Mouse (Mus musculus): ENCODE measurements around the gene Pycr2. TPM values are rescaled to one million over a fixed set of nuclear protein-coding genes. Genes with fewer than 3 reads are reported as not detected.
"Not testable (repeated sequence)": the region's sequence is repeated elsewhere in the genome, so short reads cannot be mapped to it uniquely, and the experiment has no call there.

The Pycr2 gene
- polyA plus RNA-seq, 1 experiment from 2014 or later = 60.6 TPM

- H3K4me1 ChIP-seq (ENCODE audit: control insufficient read depth, insufficient read depth, low read length) = no peaks in the 10 kb centered on the region
Observed at GRCm38 (mm10) chr1:180931106-180931505, 27.0 kb downstream of the Pycr2 start.

GRCm38 (mm10) chr1:180933659-180934058, 29.6 kb downstream of the Pycr2 start:
- Histone ChIP-seq H3K4me2 (ENCODE audit: low read depth, low read length) (no peak overlapping the region), H3K27ac (ENCODE audit: low read length) (no peak overlapping the region), H3K36me3 (ENCODE audit: control insufficient read depth, insufficient read depth) (no peaks in the 10 kb centered on the region), H3K4me1 (ENCODE audit: control insufficient read depth, insufficient read depth, low read length) (no peaks in the 10 kb centered on the region; the same call in 1 of the 2 replicates), H3K9me3 (replicated peaks; ENCODE audit: control insufficient read depth, low read length) (no peaks in the 10 kb centered on the region), H3K9ac (ENCODE audit: low read length) (no peak overlapping the region), H3K4me3 (ENCODE audit: low read length) (no peak overlapping the region), H3K27me3 (ENCODE audit: control insufficient read depth, insufficient read depth, low read length) (peaks cover 33% of the 10 kb centered on the region)
- no peak for ATAC-seq (replicated peaks; ENCODE audit: extremely low read depth, insufficient read depth, low FRiP score)
- 40% methylated on average over 6 of the region's 6 CpGs for WGBS

More at GRCm38 (mm10) chr1:180931106-180931505, 27.0 kb downstream of the Pycr2 start:
- no peak for ATAC-seq (replicated peaks; ENCODE audit: extremely low read depth, insufficient read depth, low FRiP score)
- Histone ChIP-seq H3K27me3 (ENCODE audit: control insufficient read depth, insufficient read depth, low read length) (peaks cover 27% of the 10 kb centered on the region), H3K27ac (ENCODE audit: low read length) (no peak overlapping the region), H3K4me2 (ENCODE audit: low read depth, low read length) (no peak overlapping the region), H3K9ac (ENCODE audit: low read length) (no peak overlapping the region), H3K9me3 (replicated peaks; ENCODE audit: control insufficient read depth, low read length) (no peaks in the 10 kb centered on the region), H3K36me3 (ENCODE audit: control insufficient read depth, insufficient read depth) (no peaks in the 10 kb centered on the region), H3K4me3 (ENCODE audit: low read length) (no peak overlapping the region)
- WGBS = 60% methylated on average over 3 of the region's 3 CpGs

DNA sequence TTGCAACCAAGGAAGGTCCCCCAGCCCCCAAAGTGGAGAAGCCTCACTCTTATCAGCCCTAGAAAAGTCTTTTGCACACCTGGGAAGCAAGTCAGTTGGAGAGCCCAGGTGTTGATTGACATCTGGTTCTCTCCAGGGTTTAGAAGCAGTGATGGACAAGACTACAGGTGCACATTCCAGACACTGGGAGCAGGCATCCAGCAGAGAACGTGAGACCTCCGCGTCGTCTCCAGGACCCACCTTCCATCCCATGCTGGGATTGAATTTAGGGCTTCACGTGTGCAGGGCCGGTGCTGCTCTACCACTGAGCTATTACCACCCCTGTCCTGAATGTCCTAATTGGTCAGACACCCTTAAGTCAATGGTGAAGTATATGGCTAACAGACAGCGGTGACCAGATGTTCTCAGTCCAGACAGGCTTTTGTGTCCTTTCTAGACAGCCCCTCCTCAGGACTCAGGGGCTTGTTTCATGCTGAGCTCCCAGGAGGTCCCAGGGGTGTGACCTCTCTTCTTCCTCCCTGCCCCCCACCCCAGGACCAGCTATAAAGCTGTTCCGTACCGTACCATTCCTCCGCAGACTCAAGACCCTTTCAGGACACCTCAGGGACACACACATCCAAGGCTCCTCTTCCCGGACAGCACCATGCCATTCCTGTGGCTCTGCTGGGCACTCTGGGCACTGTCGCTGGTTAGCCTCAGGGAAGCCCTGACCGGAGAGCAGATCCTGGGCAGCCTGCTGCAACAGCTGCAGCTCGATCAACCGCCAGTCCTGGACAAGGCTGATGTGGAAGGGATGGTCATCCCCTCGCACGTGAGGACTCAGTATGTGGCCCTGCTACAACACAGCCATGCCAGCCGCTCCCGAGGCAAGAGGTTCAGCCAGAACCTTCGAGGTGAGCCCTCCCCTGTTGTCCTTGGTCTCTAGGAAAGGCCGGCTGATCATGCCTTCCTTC, 30.6 kb downstream of the Pycr2 start, which contains the start of gene Lefty1:
TSS of gene Lefty1 (plus strand) at position 556 of the 953 bp plus-strand sequence.
- Histone ChIP-seq H3K4me1 (ENCODE audit: control insufficient read depth, insufficient read depth, low read length) (no peaks in the 10 kb centered on the region; the same call in 1 of the 2 replicates), H3K36me3 (ENCODE audit: control insufficient read depth, insufficient read depth) (no peaks in the 10 kb centered on the region), H3K27ac (ENCODE audit: low read length) (no peak within 1 kb of the TSS), H3K27me3 (ENCODE audit: control insufficient read depth, insufficient read depth, low read length) (peaks cover 33% of the 10 kb centered on the region), H3K4me3 (ENCODE audit: low read length) (no peak within 1 kb of the TSS), H3K4me2 (ENCODE audit: low read depth, low read length) (no peak within 1 kb of the TSS), H3K9me3 (replicated peaks; ENCODE audit: control insufficient read depth, low read length) (no peaks in the 10 kb centered on the region), H3K9ac (ENCODE audit: low read length) (no peak within 1 kb of the TSS)
- 20% methylated on average over 21 of the region's 21 CpGs for WGBS
- ATAC-seq (replicated peaks; ENCODE audit: extremely low read depth, insufficient read depth, low FRiP score) = no peak

DNA sequence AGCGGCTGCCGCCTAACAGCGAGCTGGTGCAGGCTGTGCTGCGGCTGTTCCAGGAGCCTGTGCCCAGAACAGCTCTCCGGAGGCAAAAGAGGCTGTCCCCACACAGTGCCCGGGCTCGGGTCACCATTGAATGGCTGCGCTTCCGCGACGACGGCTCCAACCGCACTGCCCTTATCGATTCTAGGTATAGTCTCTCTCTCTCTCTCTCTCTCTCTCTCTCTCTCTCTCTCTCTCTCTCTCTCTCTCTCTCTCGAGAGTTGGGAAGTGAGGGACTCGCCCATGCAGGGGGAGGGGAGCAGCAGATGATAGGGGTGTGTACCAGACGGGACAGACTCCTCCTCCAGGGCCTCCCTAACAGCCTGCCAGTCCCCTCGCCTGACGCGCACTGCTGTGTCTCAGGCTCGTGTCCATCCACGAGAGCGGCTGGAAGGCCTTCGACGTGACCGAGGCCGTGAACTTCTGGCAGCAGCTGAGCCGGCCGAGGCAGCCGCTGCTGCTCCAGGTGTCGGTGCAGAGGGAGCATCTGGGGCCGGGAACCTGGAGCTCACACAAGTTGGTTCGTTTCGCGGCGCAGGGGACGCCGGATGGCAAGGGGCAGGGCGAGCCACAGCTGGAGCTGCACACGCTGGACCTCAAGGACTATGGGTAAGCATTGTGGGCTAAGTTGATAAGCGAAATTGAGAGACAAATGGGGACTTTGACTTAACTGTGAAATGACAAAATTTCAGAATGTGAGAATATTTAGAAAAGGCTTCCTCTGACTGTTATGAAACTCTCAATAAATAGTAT, 32.7 kb downstream of the Pycr2 start:
- Histone ChIP-seq H3K27me3 (ENCODE audit: control insufficient read depth, insufficient read depth, low read length) (peaks cover 33% of the 10 kb centered on the region), H3K4me2 (ENCODE audit: low read depth, low read length) (peak overlapping the region; percentile 68), H3K9ac (ENCODE audit: low read length) (peak overlapping the region; percentile 59; the same call in 1 of the 2 replicates), H3K4me3 (ENCODE audit: low read length) (peak overlapping the region; percentile 43)
- H3K4me1 ChIP-seq (ENCODE audit: control insufficient read depth, insufficient read depth, low read length); H3K36me3 ChIP-seq (ENCODE audit: control insufficient read depth, insufficient read depth); H3K27ac ChIP-seq (ENCODE audit: low read length); H3K9me3 ChIP-seq (replicated peaks; ENCODE audit: control insufficient read depth, low read length): not testable (repeated sequence)
- 4% methylated on average over 37 of the region's 41 CpGs for WGBS
- ATAC-seq (replicated peaks; ENCODE audit: extremely low read depth, insufficient read depth, low FRiP score) = peak; percentile 73

- not testable (repeated sequence) for H3K9ac ChIP-seq (ENCODE audit: low read length); H3K36me3 ChIP-seq (ENCODE audit: control insufficient read depth, insufficient read depth); H3K27ac ChIP-seq (ENCODE audit: low read length); H3K4me2 ChIP-seq (ENCODE audit: low read depth, low read length); H3K9me3 ChIP-seq (replicated peaks; ENCODE audit: control insufficient read depth, low read length); H3K4me1 ChIP-seq (ENCODE audit: control insufficient read depth, insufficient read depth, low read length); ATAC-seq (replicated peaks; ENCODE audit: extremely low read depth, insufficient read depth, low FRiP score); H3K4me3 ChIP-seq (ENCODE audit: low read length)
- H3K27me3 ChIP-seq (ENCODE audit: control insufficient read depth, insufficient read depth, low read length) = peaks cover 33% of the 10 kb centered on the region
- 65% methylated on average over 13 of the region's 13 CpGs for WGBS
Observed at GRCm38 (mm10) chr1:180937631-180938030, 33.5 kb downstream of the Pycr2 start.

GRCm38 (mm10) chr1:180938781-180939180, 34.7 kb downstream of the Pycr2 start:
- not testable (repeated sequence) for H3K4me2 ChIP-seq (ENCODE audit: low read depth, low read length); H3K36me3 ChIP-seq (ENCODE audit: control insufficient read depth, insufficient read depth); H3K9me3 ChIP-seq (replicated peaks; ENCODE audit: control insufficient read depth, low read length); H3K9ac ChIP-seq (ENCODE audit: low read length); ATAC-seq (replicated peaks; ENCODE audit: extremely low read depth, insufficient read depth, low FRiP score); H3K4me3 ChIP-seq (ENCODE audit: low read length); H3K27ac ChIP-seq (ENCODE audit: low read length)
- H3K4me1 ChIP-seq (ENCODE audit: control insufficient read depth, insufficient read depth, low read length) = peaks cover 17% of the 10 kb centered on the region
- H3K27me3 ChIP-seq (ENCODE audit: control insufficient read depth, insufficient read depth, low read length) = peaks cover 29% of the 10 kb centered on the region
- 79% methylated on average over 2 of the region's 2 CpGs for WGBS

- WGBS = 85% methylated on average over 7 of the region's 7 CpGs
- Histone ChIP-seq H3K27ac (ENCODE audit: low read length) (peak overlapping the region; percentile 93; the same call in 1 of the 2 replicates), H3K9me3 (replicated peaks; ENCODE audit: control insufficient read depth, low read length) (no peaks in the 10 kb centered on the region), H3K9ac (ENCODE audit: low read length) (peak overlapping the region; percentile 94; the same call in 1 of the 2 replicates), H3K27me3 (ENCODE audit: control insufficient read depth, insufficient read depth, low read length) (peaks cover 7% of the 10 kb centered on the region), H3K36me3 (ENCODE audit: control insufficient read depth, insufficient read depth) (no peaks in the 10 kb centered on the region), H3K4me1 (ENCODE audit: control insufficient read depth, insufficient read depth, low read length) (peaks cover 33% of the 10 kb centered on the region), H3K4me2 (ENCODE audit: low read depth, low read length) (peak overlapping the region; percentile 96; the same call in 1 of the 2 replicates), H3K4me3 (ENCODE audit: low read length) (peak overlapping the region; percentile 91; the same call in 1 of the 2 replicates)
- ATAC-seq (replicated peaks; ENCODE audit: extremely low read depth, insufficient read depth, low FRiP score) = no peak
Observed at GRCm38 (mm10) chr1:180940776-180941460, 36.8 kb downstream of the Pycr2 start.

DNA sequence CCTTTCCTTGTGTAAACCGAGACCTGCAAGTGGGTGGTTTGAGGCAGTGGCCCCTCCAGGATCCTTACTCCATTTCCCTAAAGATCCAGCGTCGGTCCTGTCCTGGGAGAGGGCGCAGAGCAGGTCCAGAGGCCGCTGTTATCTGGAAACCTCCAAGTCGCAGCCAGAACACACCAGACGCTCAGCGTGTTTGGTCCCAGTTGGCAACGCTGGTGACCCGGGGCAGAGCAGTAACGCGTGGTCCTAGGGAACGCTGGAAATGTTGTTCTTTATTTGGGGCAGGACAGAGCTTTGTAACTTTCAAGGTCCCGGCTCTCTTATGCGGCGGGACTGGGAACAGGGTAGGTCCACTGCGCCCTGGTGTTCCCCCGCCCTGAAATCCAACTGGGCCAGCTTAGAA, 37.6 kb downstream of the Pycr2 start:
- H3K27ac ChIP-seq (ENCODE audit: low read length) = peak overlapping the region; percentile 93
- no peak for ATAC-seq (replicated peaks; ENCODE audit: extremely low read depth, insufficient read depth, low FRiP score)
- no peaks in the 10 kb centered on the region for H3K36me3 ChIP-seq (ENCODE audit: control insufficient read depth, insufficient read depth)
- H3K4me2 ChIP-seq (ENCODE audit: low read depth, low read length) = peak overlapping the region; percentile 96
- WGBS = 5% methylated on average over 18 of the region's 18 CpGs
- H3K4me3 ChIP-seq (ENCODE audit: low read length) = peak overlapping the region; percentile 91
- H3K9ac ChIP-seq (ENCODE audit: low read length) = peak overlapping the region; percentile 94
- H3K4me1 ChIP-seq (ENCODE audit: control insufficient read depth, insufficient read depth, low read length) = peaks cover 40% of the 10 kb centered on the region
- no peaks in the 10 kb centered on the region for H3K9me3 ChIP-seq (replicated peaks; ENCODE audit: control insufficient read depth, low read length)
- peaks cover 4% of the 10 kb centered on the region; the same call in 1 of the 2 replicates for H3K27me3 ChIP-seq (ENCODE audit: control insufficient read depth, insufficient read depth, low read length)

All from heart, embryonic 16.5 days (tissue).